Mouse (Mus musculus): ENCODE results near the gene Map3k21. TPM values are rescaled to one million over a fixed set of nuclear protein-coding genes. Genes with fewer than 3 reads are reported as not detected.
A peak's percentile ranks its signal among the peaks of the same experiment; 100 is the strongest.

The Map3k21 gene
- total and polyA plus RNA-seq, 2 experiments: 2.6 to 3.9 TPM

DNA sequence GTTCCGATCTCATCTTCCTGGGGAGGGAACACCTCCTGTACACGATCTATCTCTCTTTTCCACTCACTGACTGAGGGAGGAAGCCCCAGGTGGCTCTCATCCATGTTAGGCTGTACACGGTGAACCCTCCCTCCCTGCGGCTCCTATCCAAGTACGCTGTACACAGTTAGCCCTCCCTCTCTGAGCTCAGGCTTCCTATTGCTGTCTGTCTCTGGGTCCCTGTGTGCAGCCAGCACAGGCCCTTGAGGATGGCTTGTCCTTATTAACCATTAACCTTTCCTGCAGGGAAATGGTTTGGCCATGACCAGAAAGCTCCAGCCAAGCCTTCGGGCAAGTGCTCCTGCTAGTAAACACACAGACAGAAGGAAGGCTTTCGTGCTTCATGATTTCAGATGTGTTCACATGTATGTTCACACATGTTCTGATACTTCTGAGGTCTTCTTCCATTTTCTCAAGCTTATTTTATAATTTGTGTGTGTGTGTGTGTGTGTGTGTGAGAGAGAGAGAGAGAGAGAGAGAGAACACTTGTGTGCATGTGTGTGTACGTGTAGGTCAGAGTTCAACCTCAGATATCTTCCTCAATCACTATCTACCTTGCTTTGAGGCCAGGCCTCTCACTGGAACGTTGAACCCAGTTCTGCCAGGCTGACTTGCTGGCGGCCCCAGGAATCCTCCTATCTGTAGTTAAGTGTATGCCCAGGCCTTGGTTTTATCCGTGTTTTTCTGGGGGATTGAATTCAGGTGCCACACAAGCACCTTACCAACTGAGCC is 20.2 kb downstream of the Map3k21 start:
- 25% methylated on average over 11 of the region's 11 CpGs for WGBS
- Histone ChIP-seq H3K4me3 (ENCODE audit: insufficient read depth, low read depth, low read length) (no peak overlapping the region), H3K36me3 (ENCODE audit: control insufficient read depth, insufficient read depth, low read length) (peaks cover 6% of the 10 kb centered on the region; the same call in 1 of the 2 replicates), H3K27me3 (ENCODE audit: control insufficient read depth, insufficient read depth, low read length) (no peaks in the 10 kb centered on the region), H3K4me1 (ENCODE audit: control insufficient read depth, insufficient read depth, low read length) (peaks cover 17% of the 10 kb centered on the region), H3K9ac (ENCODE audit: low read depth, low read length) (no peak overlapping the region), H3K27ac (replicated peaks; ENCODE audit: insufficient read depth, low read depth, low read length) (peak overlapping the region; percentile 76), H3K79me2 (ENCODE audit: control insufficient read depth, insufficient read depth, low read length) (no peaks in the 10 kb centered on the region)
- peak; percentile 93 for DNase-seq (ENCODE audit: extremely low read depth, low read depth, low spot score)
- TF ChIP-seq CTCF (IDR thresholded peaks at IDR 0.05; ENCODE audit: low read depth, low read length) (no peak), POLR2A (IDR thresholded peaks at IDR 0.05; ENCODE audit: extremely low read depth, insufficient read depth, low read length) (no peak)

DNA sequence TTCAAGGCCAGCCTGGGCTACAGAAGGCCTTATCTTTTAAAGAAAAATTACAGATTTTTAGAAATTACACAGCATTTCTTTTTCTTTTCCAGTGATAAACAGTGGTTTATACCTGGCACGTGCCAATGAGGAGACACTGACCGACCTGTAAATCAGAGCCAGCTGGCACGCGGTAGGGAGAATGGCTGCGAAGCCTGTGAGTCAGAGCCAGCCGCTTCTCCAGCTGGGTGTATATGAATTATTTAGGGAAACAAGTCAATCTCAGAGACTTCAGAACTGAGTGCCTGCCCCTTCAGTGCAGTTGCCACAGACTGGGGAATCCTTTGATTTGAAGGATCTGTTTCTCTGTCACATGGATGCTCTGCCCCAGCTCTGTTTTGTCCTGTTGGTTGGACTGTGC is 21.6 kb downstream of the Map3k21 start:
- no peak overlapping the region for H3K9ac ChIP-seq (ENCODE audit: low read depth, low read length)
- WGBS: 42% methylated on average over 6 of the region's 6 CpGs
- no peak overlapping the region for H3K4me3 ChIP-seq (ENCODE audit: insufficient read depth, low read depth, low read length)
- H3K36me3 ChIP-seq (ENCODE audit: control insufficient read depth, insufficient read depth, low read length): peaks cover 7% of the 10 kb centered on the region; the same call in 1 of the 2 replicates
- no peaks in the 10 kb centered on the region for H3K79me2 ChIP-seq (ENCODE audit: control insufficient read depth, insufficient read depth, low read length)
- DNase-seq (ENCODE audit: extremely low read depth, low read depth, low spot score): peak; percentile 63
- TF ChIP-seq POLR2A (IDR thresholded peaks at IDR 0.05; ENCODE audit: extremely low read depth, insufficient read depth, low read length): no peak
- no peak for TF ChIP-seq CTCF (IDR thresholded peaks at IDR 0.05; ENCODE audit: low read depth, low read length)
- H3K27ac ChIP-seq (replicated peaks; ENCODE audit: insufficient read depth, low read depth, low read length): no peak overlapping the region
- H3K27me3 ChIP-seq (ENCODE audit: control insufficient read depth, insufficient read depth, low read length): no peaks in the 10 kb centered on the region
- peaks cover 15% of the 10 kb centered on the region for H3K4me1 ChIP-seq (ENCODE audit: control insufficient read depth, insufficient read depth, low read length)

DNA sequence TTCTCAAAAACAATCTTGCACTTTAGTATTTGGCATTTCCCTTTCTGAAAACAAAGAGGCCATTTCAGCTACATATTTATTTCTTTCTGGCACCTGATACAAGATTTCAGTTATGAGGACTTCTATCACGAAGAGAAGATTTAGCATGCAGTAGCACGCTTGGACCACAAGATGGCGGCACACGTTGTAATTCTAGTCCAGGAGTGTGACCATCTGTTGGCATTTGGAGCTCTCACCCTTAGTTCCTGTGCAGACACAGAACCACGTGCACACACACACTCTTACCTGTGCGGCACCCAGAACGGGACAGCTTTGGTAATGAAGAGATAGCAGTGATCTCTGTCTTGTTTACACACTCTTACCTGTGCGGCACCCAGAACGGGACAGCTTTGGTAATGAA is 25.4 kb downstream of the Map3k21 start:
- H3K4me1 ChIP-seq (ENCODE audit: control insufficient read depth, insufficient read depth, low read length): peaks cover 7% of the 10 kb centered on the region; the same call in 1 of the 2 replicates
- H3K9ac ChIP-seq (ENCODE audit: low read depth, low read length): no peak overlapping the region
- no peaks in the 10 kb centered on the region for H3K27me3 ChIP-seq (ENCODE audit: control insufficient read depth, insufficient read depth, low read length)
- no peak overlapping the region for H3K27ac ChIP-seq (replicated peaks; ENCODE audit: insufficient read depth, low read depth, low read length)
- peak; percentile 66 for TF ChIP-seq CTCF (IDR thresholded peaks at IDR 0.05; ENCODE audit: low read depth, low read length)
- TF ChIP-seq POLR2A (IDR thresholded peaks at IDR 0.05; ENCODE audit: extremely low read depth, insufficient read depth, low read length): no peak
- DNase-seq (ENCODE audit: extremely low read depth, low read depth, low spot score): peak; percentile 45
- no peaks in the 10 kb centered on the region for H3K79me2 ChIP-seq (ENCODE audit: control insufficient read depth, insufficient read depth, low read length)
- WGBS: 38% methylated on average over 9 of the region's 9 CpGs
- H3K36me3 ChIP-seq (ENCODE audit: control insufficient read depth, insufficient read depth, low read length): peaks cover 16% of the 10 kb centered on the region
- no peak overlapping the region for H3K4me3 ChIP-seq (ENCODE audit: insufficient read depth, low read depth, low read length)

DNA sequence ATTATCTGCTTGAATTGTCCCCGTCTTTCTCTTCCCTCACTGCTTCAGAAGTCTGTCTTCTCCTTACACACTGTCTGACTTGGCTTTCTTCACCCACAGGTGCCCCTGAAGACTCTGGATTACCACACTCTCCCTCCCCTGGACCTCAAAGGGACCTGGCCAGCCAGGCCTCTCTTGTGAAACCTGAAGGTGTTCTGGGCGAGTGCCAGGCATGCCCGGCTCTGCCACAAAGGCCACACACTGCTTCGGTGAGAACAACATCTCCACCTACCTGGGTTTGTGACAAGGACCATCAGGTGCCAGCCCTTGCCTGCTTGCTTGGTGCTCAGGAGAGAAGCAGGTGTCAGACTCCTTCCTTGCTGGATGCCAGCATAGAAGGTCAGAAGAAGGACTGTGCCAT is 34.3 kb downstream of the Map3k21 start:
- H3K79me2 ChIP-seq (ENCODE audit: control insufficient read depth, insufficient read depth, low read length): no peaks in the 10 kb centered on the region
- WGBS: 33% methylated on average over 4 of the region's 4 CpGs
- no peak overlapping the region for H3K4me3 ChIP-seq (ENCODE audit: insufficient read depth, low read depth, low read length)
- peaks cover 9% of the 10 kb centered on the region for H3K36me3 ChIP-seq (ENCODE audit: control insufficient read depth, insufficient read depth, low read length)
- no peak overlapping the region for H3K9ac ChIP-seq (ENCODE audit: low read depth, low read length)
- DNase-seq (ENCODE audit: extremely low read depth, low read depth, low spot score): peak; percentile 45
- TF ChIP-seq POLR2A (IDR thresholded peaks at IDR 0.05; ENCODE audit: extremely low read depth, insufficient read depth, low read length) (no peak), CTCF (IDR thresholded peaks at IDR 0.05; ENCODE audit: low read depth, low read length) (no peak)
- no peaks in the 10 kb centered on the region for H3K27me3 ChIP-seq (ENCODE audit: control insufficient read depth, insufficient read depth, low read length)
- H3K4me1 ChIP-seq (ENCODE audit: control insufficient read depth, insufficient read depth, low read length): no peaks in the 10 kb centered on the region
- H3K27ac ChIP-seq (replicated peaks; ENCODE audit: insufficient read depth, low read depth, low read length): no peak overlapping the region

DNA sequence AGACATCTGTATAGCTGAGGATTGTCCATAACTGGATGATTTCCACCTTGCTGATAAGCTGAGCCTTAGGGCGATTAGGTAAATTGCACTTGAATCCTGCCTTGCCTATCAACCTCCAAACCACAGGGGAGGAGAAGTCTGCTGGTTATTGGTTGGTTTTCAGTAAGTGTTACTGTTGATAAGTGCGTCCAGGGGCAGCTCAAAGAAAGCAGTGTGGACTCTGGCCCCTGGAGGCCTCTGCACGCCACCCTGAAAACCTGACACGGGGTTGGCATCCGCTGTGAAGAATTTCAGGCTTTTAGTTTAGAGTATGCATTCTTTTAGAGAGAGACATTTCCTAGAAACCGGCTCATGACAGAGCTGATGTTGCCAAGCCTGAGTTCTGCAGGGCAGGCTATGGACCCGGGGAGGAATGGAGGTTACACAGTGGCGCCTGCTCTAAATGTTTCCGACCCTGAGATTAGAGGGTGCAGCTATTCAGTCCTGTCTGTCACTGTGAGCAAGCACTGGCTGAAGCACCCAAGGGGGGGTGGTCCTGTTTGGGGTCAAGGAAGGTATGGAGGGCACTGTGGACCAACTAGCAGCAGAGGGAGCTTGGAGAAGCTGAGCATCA is 38.6 kb downstream of the Map3k21 start:
- no peaks in the 10 kb centered on the region for H3K4me1 ChIP-seq (ENCODE audit: control insufficient read depth, insufficient read depth, low read length)
- peaks cover 4% of the 10 kb centered on the region; the same call in 1 of the 2 replicates for H3K36me3 ChIP-seq (ENCODE audit: control insufficient read depth, insufficient read depth, low read length)
- H3K27me3 ChIP-seq (ENCODE audit: control insufficient read depth, insufficient read depth, low read length): no peaks in the 10 kb centered on the region
- WGBS: 57% methylated on average over 9 of the region's 9 CpGs
- peak; percentile 27 for DNase-seq (ENCODE audit: extremely low read depth, low read depth, low spot score)
- H3K4me3 ChIP-seq (ENCODE audit: insufficient read depth, low read depth, low read length): no peak overlapping the region
- no peak for TF ChIP-seq POLR2A (IDR thresholded peaks at IDR 0.05; ENCODE audit: extremely low read depth, insufficient read depth, low read length)
- TF ChIP-seq CTCF (IDR thresholded peaks at IDR 0.05; ENCODE audit: low read depth, low read length): no peak
- no peak overlapping the region for H3K27ac ChIP-seq (replicated peaks; ENCODE audit: insufficient read depth, low read depth, low read length)
- no peaks in the 10 kb centered on the region for H3K79me2 ChIP-seq (ENCODE audit: control insufficient read depth, insufficient read depth, low read length)
- H3K9ac ChIP-seq (ENCODE audit: low read depth, low read length): no peak overlapping the region
